Mouse (Mus musculus): ENCODE measurements around the gene Usp29.
"Not testable (repeated sequence)": the region's sequence is repeated elsewhere in the genome, so short reads cannot be mapped to it uniquely, and the experiment has no call there.

Usp29 gene

GRCm38 (mm10) chr7:6869556-6869955, 139.2 kb downstream of the Usp29 start:
- DNase-seq (ENCODE audit: low spot score in 2 of 2), result peak; percentile 60 to 74

- DNase-seq (ENCODE audit: low spot score in 2 of 2), result peak; percentile 77 to 78
Measured at GRCm38 (mm10) chr7:6874448-6874847, 144.1 kb downstream of the Usp29 start.

GRCm38 (mm10) chr7:6878202-6878601, 147.8 kb downstream of the Usp29 start:
- DNase-seq (ENCODE audit: low spot score in 2 of 2), result peak; percentile 36 to 46

GRCm38 (mm10) chr7:6878849-6879248, 148.5 kb downstream of the Usp29 start:
- DNase-seq (ENCODE audit: low spot score in 2 of 2), result not testable (repeated sequence)

GRCm38 (mm10) chr7:6879512-6880164, 149.3 kb downstream of the Usp29 start:
- no peak for DNase-seq (ENCODE audit: low spot score in 2 of 2)

GRCm38 (mm10) chr7:6880918-6881317, 150.5 kb downstream of the Usp29 start:
- DNase-seq (ENCODE audit: low spot score in 2 of 2), result not testable (repeated sequence)

- peak; percentile 66 to 80 for DNase-seq (ENCODE audit: low spot score in 2 of 2)
Measured at GRCm38 (mm10) chr7:6881473-6882046, 151.2 kb downstream of the Usp29 start.

GRCm38 (mm10) chr7:6883376-6884147, 153.2 kb downstream of the Usp29 start:
- no peak for DNase-seq (ENCODE audit: low spot score in 2 of 2)

GRCm38 (mm10) chr7:6885416-6885815, 155.0 kb downstream of the Usp29 start:
- DNase-seq (ENCODE audit: low spot score in 2 of 2), result no peak

- DNase-seq (ENCODE audit: low spot score in 2 of 2), result no peak
Measured at GRCm38 (mm10) chr7:6886896-6887295, 156.5 kb downstream of the Usp29 start.

GRCm38 (mm10) chr7:6889871-6890270, 159.5 kb downstream of the Usp29 start:
- DNase-seq (ENCODE audit: low spot score in 2 of 2), result no peak

GRCm38 (mm10) chr7:6891206-6891605, 160.8 kb downstream of the Usp29 start:
- DNase-seq (ENCODE audit: low spot score in 2 of 2), result peak; percentile 71 to 76

- not testable (repeated sequence) for DNase-seq (ENCODE audit: low spot score in 2 of 2)
Measured at GRCm38 (mm10) chr7:6897021-6897420, 166.6 kb downstream of the Usp29 start.

GRCm38 (mm10) chr7:6900672-6901071, 170.3 kb downstream of the Usp29 start:
- DNase-seq (ENCODE audit: low spot score in 2 of 2), result no peak

- no peak for DNase-seq (ENCODE audit: low spot score in 2 of 2)
Measured at GRCm38 (mm10) chr7:6903489-6903888, 173.1 kb downstream of the Usp29 start.

GRCm38 (mm10) chr7:6910527-6910926, 180.1 kb downstream of the Usp29 start:
- DNase-seq (ENCODE audit: low spot score in 2 of 2), result no peak

GRCm38 (mm10) chr7:6911731-6912130, 181.4 kb downstream of the Usp29 start:
- no peak for DNase-seq (ENCODE audit: low spot score in 2 of 2)

- no peak for DNase-seq (ENCODE audit: low spot score in 2 of 2)
Measured at GRCm38 (mm10) chr7:6913439-6914380, 183.3 kb downstream of the Usp29 start.

- no peak for DNase-seq (ENCODE audit: low spot score in 2 of 2)
Measured at GRCm38 (mm10) chr7:6917126-6917525, 186.7 kb downstream of the Usp29 start.

- DNase-seq (ENCODE audit: low spot score in 2 of 2), result peak; percentile 91 to 94
Measured at GRCm38 (mm10) chr7:6918267-6918666, 187.9 kb downstream of the Usp29 start.

GRCm38 (mm10) chr7:6919131-6919870, 188.9 kb downstream of the Usp29 start:
- DNase-seq (ENCODE audit: low spot score in 2 of 2), result no peak
